Mouse (Mus musculus): Measurements from ENCODE around the gene Hnrnpc.
"Not testable (repeated sequence)": the region's sequence is repeated elsewhere in the genome, so short reads cannot be mapped to it uniquely, and the experiment has no call there.

DNA sequence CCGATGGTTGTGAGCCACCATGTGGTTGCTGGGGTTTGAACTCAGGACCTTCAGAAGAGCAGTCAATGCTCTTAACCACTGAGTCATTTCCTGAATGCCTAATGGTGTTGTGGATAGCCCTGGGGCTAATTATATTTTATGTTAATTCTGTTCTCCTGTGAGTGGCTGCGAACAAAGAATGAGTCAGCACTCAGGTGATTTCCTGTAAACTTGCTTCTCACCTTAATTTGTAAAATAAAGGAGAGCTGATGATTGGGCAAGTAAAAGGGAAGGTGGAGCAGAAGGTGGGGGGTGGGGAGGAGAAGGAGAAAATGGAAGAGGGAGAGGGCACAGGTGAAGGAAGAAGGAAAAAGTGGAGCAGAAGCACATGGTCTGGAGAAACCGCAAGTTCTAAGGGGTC, 51.1 kb downstream of the Hnrnpc start:
- not testable (repeated sequence) for TF ChIP-seq CTCF (IDR thresholded peaks at IDR 0.05; ENCODE audit: low read depth, low read length); POLR2A (IDR thresholded peaks at IDR 0.05; ENCODE audit: borderline replicate concordance, low read depth, low read length)

Measured in bone marrow macrophage, adult 2 months (primary cell).